Mouse (Mus musculus) liver, adult 2 months (tissue): Measurements from ENCODE around the gene Apom. TPM values are rescaled to one million over a fixed set of nuclear protein-coding genes. Genes with fewer than 3 reads are reported as not detected.
A peak's percentile ranks its signal among the peaks of the same experiment; 100 is the strongest.

ENCODE experiments used
- DNase-seq: peaks from one replicate; pipeline ENCODE4 v3.0.0-alpha.2; 2011; ENCODE audit warnings: low read depth, low spot score; ENCODE audit errors: extremely low read depth
- H3K27ac ChIP-seq: fragments of 200-500 bp; replicated peaks from 2 replicates; pipeline ENCODE4 v1.5.1; 2012; ENCODE audit warnings: low read depth, mild to moderate bottlenecking, control low read depth, inconsistent platforms, low read length; ENCODE audit not compliant: insufficient read depth
- H3K27me3 ChIP-seq: fragments of 200-500 bp; 2 replicates; pipeline ENCODE4 v1.6.1; 2012; ENCODE audit warnings: mild to moderate bottlenecking, moderate library complexity, low read length, inconsistent platforms; ENCODE audit not compliant: control insufficient read depth, insufficient read depth
- H3K36me3 ChIP-seq: fragments of 200-500 bp; 2 replicates; pipeline ENCODE4 v1.6.1; 2012; ENCODE audit warnings: low read length, inconsistent platforms; ENCODE audit not compliant: control insufficient read depth, insufficient read depth
- H3K4me1 ChIP-seq: fragments of 200-500 bp; 2 replicates; pipeline ENCODE4 v1.6.1; 2011; ENCODE audit warnings: low read length; ENCODE audit not compliant: control insufficient read depth, insufficient read depth
- H3K4me3 ChIP-seq: fragments of 200-500 bp; 2 replicates; pipeline ENCODE4 v1.5.1; 2011; ENCODE audit warnings: low read depth, mild to moderate bottlenecking, control low read depth, low read length, moderate library complexity; ENCODE audit not compliant: insufficient read depth
- H3K79me2 ChIP-seq: fragments of 200-500 bp; 2 replicates; pipeline ENCODE4 v1.6.1; 2012; ENCODE audit warnings: inconsistent platforms, mild to moderate bottlenecking, low read length, moderate library complexity; ENCODE audit not compliant: control insufficient read depth, insufficient read depth
- H3K9ac ChIP-seq: fragments of 200-500 bp; 2 replicates; pipeline ENCODE4 v1.6.1; 2012; ENCODE audit warnings: low read depth, mild to moderate bottlenecking, control low read depth, inconsistent platforms, low read length
- CTCF ChIP-seq: fragments of 200-500 bp; IDR thresholded peaks from 2 replicates; pipeline ENCODE4 v1.5.1; 2011; ENCODE audit warnings: low read depth, low read length, control low read depth
- POLR2A ChIP-seq: fragments of 200-500 bp; IDR thresholded peaks from 2 replicates; pipeline ENCODE4 v1.6.1; 2011; ENCODE audit warnings: low read length, control low read depth; ENCODE audit not compliant: insufficient read depth; ENCODE audit errors: extremely low read depth
- WGBS: fragments of 180-500 bp; shearing (Covaris S2); methylation state at CpG from one replicate; pipeline ENCODE4 v1.1.7; 2018; 5-methylcytosine and 5-hydroxymethylcytosine counted together
- polyA plus RNA-seq: library from polyadenylated mRNA; depleted of rRNA; stranded (reverse); fragments of >200 nt; gene quantifications from 2 replicates; pipeline ENCODE4 v1.2.3, GENCODE M21; 2012
- total RNA-seq: library from RNA; depleted of rRNA; stranded (reverse); fragments of >200 nt; gene quantifications from 2 replicates; pipeline ENCODE4 v1.2.3, GENCODE M21; 2014

Apom gene
- total and polyA plus RNA-seq, 2 experiments, result 432 to 575 TPM

DNA sequence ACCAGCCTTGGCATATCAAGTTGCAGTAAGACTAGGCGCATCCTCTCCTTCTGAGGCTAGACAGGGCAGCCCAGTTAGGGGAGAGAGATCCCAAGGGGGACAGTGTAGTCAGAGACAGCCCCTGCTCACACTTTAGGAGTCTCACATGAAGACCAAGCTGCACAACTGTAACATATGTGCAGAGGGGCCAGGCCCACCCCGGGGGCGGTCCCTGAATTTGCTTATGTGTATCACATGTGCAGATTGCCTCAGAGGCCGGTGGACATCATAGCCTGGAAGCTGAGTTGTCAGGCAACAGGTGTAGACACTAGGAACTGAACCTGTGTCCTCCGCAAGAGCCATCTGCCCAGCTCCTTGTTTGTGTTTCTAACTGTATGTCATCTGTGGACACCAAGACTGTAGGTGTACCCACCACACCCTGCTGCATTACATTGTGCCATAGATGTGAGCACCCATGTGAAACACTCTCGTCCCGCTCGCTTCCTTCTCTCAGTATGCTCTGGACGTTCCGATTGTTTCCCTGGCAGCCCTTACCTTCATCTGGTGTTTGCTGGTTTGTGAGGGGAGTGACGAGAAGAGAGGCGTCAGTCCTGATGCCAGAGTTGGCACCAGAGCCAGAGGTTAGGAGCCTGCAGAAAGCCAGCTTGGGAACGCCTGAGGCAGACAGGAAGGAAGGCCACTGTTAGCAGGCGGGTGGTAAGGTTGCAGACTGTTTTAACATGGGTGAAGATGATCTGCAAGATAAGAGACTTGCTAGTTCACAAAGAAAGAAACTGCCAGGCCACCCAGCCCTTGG, 39.2 kb downstream of the Apom start:
- TF ChIP-seq POLR2A (no peak), CTCF (no peak)
- H3K36me3 ChIP-seq, result 0 out of 2 replicates have a peak, but pooled peaks cover 2% of the 10 kb centered on the region
- no peak for DNase-seq
- H3K27ac ChIP-seq, result no peak overlapping the region
- peaks cover 4% of the 10 kb centered on the region; the same call in 1 of the 2 replicates for H3K4me1 ChIP-seq
- H3K27me3 ChIP-seq, result no peaks in the 10 kb centered on the region
- peaks cover 7% of the 10 kb centered on the region for H3K79me2 ChIP-seq
- no peak overlapping the region for H3K4me3 ChIP-seq
- 90% methylated on average over 14 of the region's 14 CpGs for WGBS
- H3K9ac ChIP-seq, result no peak overlapping the region

DNA sequence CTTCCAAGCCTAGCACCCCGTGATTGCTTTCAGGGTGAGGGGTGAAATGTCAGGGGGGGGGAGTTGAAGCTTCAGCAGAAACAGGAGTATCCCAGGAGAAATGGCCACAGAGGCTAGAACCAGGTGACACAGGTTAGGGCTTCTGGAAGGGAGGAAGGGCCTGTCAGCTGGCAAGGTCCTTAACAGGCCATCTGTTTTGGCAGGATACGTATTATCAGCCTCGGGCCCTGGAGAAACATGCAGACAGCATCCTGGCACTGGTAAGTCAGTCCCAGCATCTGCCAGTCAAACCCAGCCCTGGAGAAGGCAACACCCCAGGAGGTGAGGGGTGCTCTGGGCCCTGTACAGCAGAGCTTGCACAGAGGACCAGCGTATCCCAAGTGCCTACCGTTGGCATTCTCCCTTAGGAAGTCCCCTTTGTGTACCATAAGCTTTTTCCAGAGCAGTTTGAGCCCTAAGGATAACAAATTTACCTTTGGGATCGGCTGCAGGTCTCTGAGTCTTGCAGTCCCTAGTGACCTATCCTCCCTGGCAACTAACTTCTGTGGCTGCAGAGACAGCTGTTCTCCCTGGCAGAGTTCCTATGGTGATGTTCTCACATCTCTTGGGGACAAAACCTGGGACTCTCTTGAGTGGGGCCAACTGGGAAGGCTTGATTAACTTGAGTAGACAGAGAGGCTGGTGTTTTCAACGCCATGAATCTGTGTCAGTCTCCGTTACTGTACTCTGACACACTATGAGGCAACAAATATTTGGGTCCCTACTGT, 41.5 kb downstream of the Apom start:
- Histone ChIP-seq H3K4me3 (peak overlapping the region; percentile 99; the same call in 1 of the 2 replicates), H3K27me3 (no peaks in the 10 kb centered on the region), H3K79me2 (peaks cover 7% of the 10 kb centered on the region), H3K9ac (peak overlapping the region; percentile 43; the same call in 1 of the 2 replicates), H3K27ac (peak overlapping the region; percentile 48), H3K4me1 (peaks cover 4% of the 10 kb centered on the region; the same call in 1 of the 2 replicates), H3K36me3 (0 out of 2 replicates have a peak, but pooled peaks cover 2% of the 10 kb centered on the region)
- TF ChIP-seq CTCF (no peak), POLR2A (no peak)
- peak; percentile 74 for DNase-seq
- WGBS, result 50% methylated on average over 8 of the region's 8 CpGs

DNA sequence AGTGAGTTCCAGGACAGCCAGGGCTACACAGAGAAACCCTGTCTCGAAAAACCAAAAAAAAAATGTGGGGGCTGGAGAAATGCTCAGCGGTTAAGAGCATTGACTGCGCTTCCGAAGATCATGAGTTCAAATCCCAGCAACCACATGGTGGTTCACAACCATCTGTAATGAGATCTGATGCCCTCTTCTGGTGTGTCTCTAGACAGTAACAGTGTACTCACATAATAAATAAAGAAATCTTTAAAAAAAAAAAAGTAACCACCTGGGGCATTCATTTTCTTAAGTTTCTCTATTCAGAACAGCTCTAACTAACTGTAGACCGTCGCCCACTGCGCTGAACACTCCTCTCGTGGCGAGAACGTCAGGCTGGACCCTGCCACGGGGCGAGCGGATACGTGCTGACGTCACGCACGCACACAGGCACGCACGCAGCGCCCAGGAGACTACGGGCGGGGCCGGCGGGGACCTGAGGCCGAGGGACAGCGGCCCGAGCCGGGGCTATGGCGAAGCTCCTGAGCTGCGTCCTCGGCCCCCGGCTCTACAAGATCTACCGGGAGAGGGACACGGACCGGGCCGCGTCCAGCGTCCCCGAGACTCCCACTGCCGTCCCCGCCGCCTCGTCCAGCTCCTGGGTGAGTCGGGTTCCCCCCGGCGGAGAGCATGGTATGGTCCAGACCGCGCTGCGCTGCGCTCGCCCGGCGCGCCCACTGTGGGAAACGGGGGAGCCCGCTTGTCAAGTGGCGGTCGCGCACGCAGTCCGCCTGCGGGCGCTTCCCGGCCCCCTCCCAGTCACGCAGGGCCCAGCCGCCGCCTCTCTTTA, 42.8 kb downstream of the Apom start, which contains the start of gene Abhd16a:
TSS of gene Abhd16a (plus strand) at position 439 of the 820 bp plus-strand sequence.
- H3K9ac ChIP-seq, result peak within 1 kb of the TSS; percentile 100

DNA sequence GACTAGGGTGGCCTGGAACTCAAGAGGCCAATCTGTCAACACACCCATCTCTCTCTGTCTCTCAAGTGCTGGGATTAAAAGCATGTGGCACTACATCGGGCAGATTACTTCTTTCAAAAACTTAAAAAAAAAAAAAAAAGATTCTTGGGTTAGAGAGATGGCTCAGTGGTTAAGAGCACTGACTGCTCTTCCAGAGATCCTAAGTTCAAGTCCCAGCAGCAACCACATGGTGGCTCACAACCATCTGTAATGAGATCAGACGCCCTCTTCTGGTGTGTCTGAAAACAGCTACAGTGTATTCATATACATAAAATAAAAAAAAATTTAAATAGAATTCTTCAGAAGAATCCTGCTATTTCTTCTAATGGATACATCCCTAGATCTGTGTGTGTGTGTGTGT, 43.7 kb downstream of the Apom start:
- Histone ChIP-seq H3K4me1 (peaks cover 4% of the 10 kb centered on the region; the same call in 1 of the 2 replicates), H3K36me3 (0 out of 2 replicates have a peak, but pooled peaks cover 2% of the 10 kb centered on the region), H3K79me2 (peaks cover 7% of the 10 kb centered on the region), H3K4me3 (no peak overlapping the region), H3K27me3 (no peaks in the 10 kb centered on the region), H3K27ac (no peak overlapping the region), H3K9ac (no peak overlapping the region)
- DNase-seq, result no peak
- TF ChIP-seq POLR2A, result no peak
- TF ChIP-seq CTCF, result no peak
- 41% methylated on average over 2 of the region's 2 CpGs for WGBS

More for the DNA sequence above, 42.8 kb downstream of the Apom start, which contains the start of gene Abhd16a:
- TF ChIP-seq POLR2A, result peak; percentile 75
- TF ChIP-seq CTCF, result peak; percentile 2; the same call in 1 of the 2 replicates
- Histone ChIP-seq H3K36me3 (0 out of 2 replicates have a peak, but pooled peaks cover 2% of the 10 kb centered on the region), H3K27ac (peak within 1 kb of the TSS; percentile 100), H3K4me3 (peak within 1 kb of the TSS; percentile 99), H3K79me2 (peaks cover 7% of the 10 kb centered on the region), H3K4me1 (peaks cover 4% of the 10 kb centered on the region; the same call in 1 of the 2 replicates), H3K27me3 (no peaks in the 10 kb centered on the region)
- WGBS, result 3% methylated on average over 67 of the region's 67 CpGs
- peak; percentile 71 for DNase-seq
